Mouse (Mus musculus) midbrain, embryonic 11.5 days (tissue): Measurements from ENCODE around the gene Cyp46a1. TPM values are rescaled to one million over a fixed set of nuclear protein-coding genes. Genes with fewer than 3 reads are reported as not detected.

ENCODE experiments used
- ATAC-seq: fragments of 200-750 bp; cut with Nextera tagmentation; 2 replicates; pipeline ENCODE4 v1.8.0; 2017; ENCODE audit warnings: moderate TSS enrichment, moderate library complexity; ENCODE audit not compliant: low FRiP score
- DNase-seq: peaks from one replicate; pipeline ENCODE4 v3.0.0; 2015; ENCODE audit warnings: low spot score; ENCODE audit errors: missing footprints
- H3K27ac ChIP-seq: fragments of 300-500 bp; sonication (generic); 2 replicates; pipeline ENCODE4 v1.5.1; 2014; ENCODE audit warnings: low read depth, low read length
- H3K27me3 ChIP-seq: fragments of 300-500 bp; sonication (generic); 2 replicates; pipeline ENCODE4 v1.6.1; 2014; ENCODE audit warnings: mild to moderate bottlenecking, low read length, moderate library complexity, mixed read lengths; ENCODE audit not compliant: control insufficient read depth, insufficient read depth
- H3K36me3 ChIP-seq: fragments of 300-500 bp; sonication (generic); 2 replicates; pipeline ENCODE4 v1.6.1; 2014; ENCODE audit warnings: mild to moderate bottlenecking, low read length, moderate library complexity, mixed read lengths; ENCODE audit not compliant: control insufficient read depth, insufficient read depth
- H3K4me1 ChIP-seq: fragments of 300-500 bp; sonication (generic); 2 replicates; pipeline ENCODE4 v1.6.1; 2014; ENCODE audit warnings: low read length; ENCODE audit not compliant: control insufficient read depth, insufficient read depth
- H3K4me2 ChIP-seq: fragments of 300-500 bp; sonication (generic); 2 replicates; pipeline ENCODE4 v1.6.1; 2014; ENCODE audit warnings: mild to moderate bottlenecking, moderate library complexity
- H3K4me3 ChIP-seq: fragments of 300-500 bp; sonication (generic); 2 replicates; pipeline ENCODE4 v1.5.1; 2014; ENCODE audit warnings: low read depth, low read length
- H3K9ac ChIP-seq: fragments of 300-500 bp; sonication (generic); 2 replicates; pipeline ENCODE4 v1.6.1; 2014; ENCODE audit warnings: low read length
- H3K9me3 ChIP-seq: fragments of 300-500 bp; sonication (generic); 2 replicates; pipeline ENCODE4 v1.6.1; 2016; ENCODE audit warnings: low read length; ENCODE audit not compliant: control insufficient read depth
- WGBS: fragments of 180-500 bp; shearing (Covaris S2); extraction: QIAGEN DNeasy Blood & Tissue Kit; methylation state at CpG from one replicate; pipeline ENCODE4 v1.1.7; 2014; 5-methylcytosine and 5-hydroxymethylcytosine counted together
- polyA plus RNA-seq: library from polyadenylated mRNA; unstranded; fragments of >200 nt; fragmentation: Nextera tagmentation; extraction: Ambion mirVana; gene quantifications from 2 replicates; pipeline ENCODE4 v1.2.1, GENCODE M21; 2014

Cyp46a1 gene
- polyA plus RNA-seq, 1 experiment from 2014 or later: 10.2 TPM

DNA sequence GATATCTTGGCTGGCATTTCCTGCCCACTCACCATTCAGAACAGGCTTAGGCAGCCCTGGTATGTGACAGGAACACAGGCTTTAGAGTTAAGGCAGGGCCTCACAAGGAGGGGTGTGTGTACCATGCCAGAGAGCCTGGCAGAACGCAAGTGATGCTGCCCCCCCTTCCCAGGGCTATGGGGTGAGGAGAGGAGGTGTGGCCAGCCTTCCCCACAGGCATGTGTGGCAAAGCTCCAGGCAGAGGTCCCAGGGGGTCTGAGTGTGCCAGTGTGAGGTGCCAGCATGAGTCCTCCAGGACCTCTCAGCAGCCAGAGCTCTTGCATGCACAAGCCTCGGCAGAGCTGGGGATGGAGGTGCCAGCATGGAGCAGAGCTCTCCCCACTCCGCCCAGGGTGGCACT lies 39.6 kb upstream of the Cyp46a1 start:
- Histone ChIP-seq H3K36me3 (no peaks in the 10 kb centered on the region), H3K9me3 (no peaks in the 10 kb centered on the region), H3K9ac (no peak overlapping the region), H3K27ac (no peak overlapping the region), H3K4me1 (peaks cover 10% of the 10 kb centered on the region), H3K4me3 (no peak overlapping the region), H3K27me3 (no peaks in the 10 kb centered on the region), H3K4me2 (no peak overlapping the region)
- DNase-seq (no peak), ATAC-seq (no peak)
- WGBS: 74% methylated on average over 3 of the region's 3 CpGs

DNA sequence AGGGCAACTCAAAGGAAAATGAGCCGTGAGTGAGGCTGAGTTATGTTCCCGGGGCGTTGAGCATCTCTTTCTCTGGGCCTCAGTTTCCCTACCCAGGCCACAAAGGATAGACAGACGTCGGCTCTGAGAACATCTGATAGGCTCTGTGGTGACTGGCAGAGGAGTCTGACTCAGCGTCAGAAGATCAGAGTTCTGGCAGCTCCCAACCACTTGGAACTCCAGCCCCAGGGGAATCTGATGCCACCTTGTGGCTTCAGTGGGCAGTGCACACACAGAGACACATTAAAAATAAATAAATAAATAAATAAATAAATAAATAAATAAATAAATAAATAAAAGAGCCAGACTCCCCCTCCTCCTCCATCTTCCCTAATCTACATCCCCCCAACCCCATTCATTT lies 37.1 kb upstream of the Cyp46a1 start:
- no peak for DNase-seq
- no peak overlapping the region for H3K4me2 ChIP-seq
- no peaks in the 10 kb centered on the region for H3K27me3 ChIP-seq
- H3K27ac ChIP-seq: no peak overlapping the region
- no peak overlapping the region for H3K9ac ChIP-seq
- no peak overlapping the region for H3K4me3 ChIP-seq
- WGBS: 83% methylated on average over 6 of the region's 6 CpGs
- H3K4me1 ChIP-seq: peaks cover 8% of the 10 kb centered on the region
- ATAC-seq: no peak
- H3K9me3 ChIP-seq: no peaks in the 10 kb centered on the region
- H3K36me3 ChIP-seq: no peaks in the 10 kb centered on the region

DNA sequence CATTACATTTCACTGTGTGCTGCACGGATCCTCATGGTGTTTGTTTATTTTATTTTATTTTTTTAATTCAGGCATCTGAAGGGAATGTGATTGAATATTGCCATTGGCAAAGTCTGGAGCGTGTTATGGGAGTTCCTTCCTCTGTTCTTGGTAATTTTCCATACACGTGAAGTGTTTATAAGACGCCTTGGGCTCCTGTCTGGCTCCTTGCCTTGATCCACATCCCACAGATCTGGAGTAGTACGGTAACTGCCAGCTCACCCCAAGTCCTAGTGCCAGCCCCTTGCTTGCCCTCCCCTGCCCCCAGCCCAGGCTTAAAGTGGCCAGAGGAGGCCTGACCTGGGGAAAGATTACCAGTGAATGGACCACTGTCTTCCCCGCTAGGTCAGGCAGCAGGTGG lies 33.2 kb upstream of the Cyp46a1 start:
- H3K9ac ChIP-seq: no peak overlapping the region
- ATAC-seq (no peak), DNase-seq (no peak)
- H3K27ac ChIP-seq: no peak overlapping the region
- 78% methylated on average over 6 of the region's 6 CpGs for WGBS
- H3K36me3 ChIP-seq: no peaks in the 10 kb centered on the region
- H3K4me1 ChIP-seq: peaks cover 4% of the 10 kb centered on the region
- H3K9me3 ChIP-seq: no peaks in the 10 kb centered on the region
- H3K27me3 ChIP-seq: no peaks in the 10 kb centered on the region; the same call in 1 of the 2 replicates
- H3K4me3 ChIP-seq: no peak overlapping the region
- H3K4me2 ChIP-seq: no peak overlapping the region

DNA sequence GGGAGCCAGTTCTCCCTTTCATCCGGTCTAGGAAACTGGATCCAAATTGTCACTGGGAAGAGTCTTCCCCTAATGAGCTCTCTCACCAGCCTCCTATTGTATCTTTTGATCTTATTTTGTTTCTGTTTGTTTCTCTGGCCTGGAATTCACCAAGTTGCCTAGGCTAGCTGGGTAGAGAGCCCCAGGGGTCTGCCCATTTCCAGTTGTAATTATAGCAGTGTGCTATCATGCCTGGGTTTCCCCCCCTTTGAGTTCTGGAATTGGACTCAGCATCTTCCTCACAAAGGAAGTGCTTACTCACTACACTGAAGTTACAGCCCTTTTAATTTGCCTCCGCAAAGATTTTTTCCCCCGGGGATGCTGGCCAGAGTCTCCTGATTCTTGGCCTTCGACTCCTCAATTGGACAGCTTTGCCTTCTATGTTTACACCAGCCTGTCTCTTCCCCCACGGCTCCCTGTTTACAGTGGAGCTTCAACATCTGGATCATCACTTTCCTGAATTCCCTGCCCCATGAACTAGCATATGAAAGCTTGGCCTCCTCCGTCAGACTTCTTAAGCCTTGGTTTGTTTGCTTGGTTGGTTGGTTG lies 30.3 kb upstream of the Cyp46a1 start:
- Histone ChIP-seq H3K27ac (no peak overlapping the region), H3K4me3 (no peak overlapping the region), H3K4me2 (no peak overlapping the region), H3K27me3 (no peaks in the 10 kb centered on the region; the same call in 1 of the 2 replicates), H3K36me3 (no peaks in the 10 kb centered on the region), H3K4me1 (peaks cover 19% of the 10 kb centered on the region), H3K9me3 (no peaks in the 10 kb centered on the region), H3K9ac (no peak overlapping the region)
- ATAC-seq (no peak), DNase-seq (no peak)
- 64% methylated on average over 6 of the region's 6 CpGs for WGBS

DNA sequence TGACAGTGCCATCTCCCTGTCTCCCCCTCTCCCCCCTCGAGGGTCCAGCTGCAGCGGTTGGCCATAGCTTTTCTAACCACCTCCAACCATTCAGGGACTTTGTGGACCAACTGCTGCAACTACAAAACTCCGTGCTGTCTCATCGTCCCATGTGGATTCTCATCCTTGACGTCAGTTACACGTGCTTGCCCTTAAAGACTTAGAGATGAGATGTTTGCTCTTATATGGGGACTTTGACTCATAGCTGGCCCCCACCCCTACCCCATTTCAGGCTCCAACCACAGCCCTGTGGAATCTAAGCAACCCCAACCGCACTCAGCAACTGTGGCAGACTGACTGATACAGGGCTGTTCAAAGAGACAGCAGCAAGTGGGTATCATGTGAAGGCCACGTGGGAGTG lies 29.0 kb upstream of the Cyp46a1 start:
- Histone ChIP-seq H3K9me3 (no peaks in the 10 kb centered on the region), H3K9ac (no peak overlapping the region), H3K27ac (no peak overlapping the region), H3K4me1 (peaks cover 19% of the 10 kb centered on the region), H3K36me3 (no peaks in the 10 kb centered on the region), H3K27me3 (no peaks in the 10 kb centered on the region; the same call in 1 of the 2 replicates), H3K4me2 (no peak overlapping the region), H3K4me3 (no peak overlapping the region)
- DNase-seq (no peak), ATAC-seq (no peak)
- WGBS: 83% methylated on average over 8 of the region's 8 CpGs

DNA sequence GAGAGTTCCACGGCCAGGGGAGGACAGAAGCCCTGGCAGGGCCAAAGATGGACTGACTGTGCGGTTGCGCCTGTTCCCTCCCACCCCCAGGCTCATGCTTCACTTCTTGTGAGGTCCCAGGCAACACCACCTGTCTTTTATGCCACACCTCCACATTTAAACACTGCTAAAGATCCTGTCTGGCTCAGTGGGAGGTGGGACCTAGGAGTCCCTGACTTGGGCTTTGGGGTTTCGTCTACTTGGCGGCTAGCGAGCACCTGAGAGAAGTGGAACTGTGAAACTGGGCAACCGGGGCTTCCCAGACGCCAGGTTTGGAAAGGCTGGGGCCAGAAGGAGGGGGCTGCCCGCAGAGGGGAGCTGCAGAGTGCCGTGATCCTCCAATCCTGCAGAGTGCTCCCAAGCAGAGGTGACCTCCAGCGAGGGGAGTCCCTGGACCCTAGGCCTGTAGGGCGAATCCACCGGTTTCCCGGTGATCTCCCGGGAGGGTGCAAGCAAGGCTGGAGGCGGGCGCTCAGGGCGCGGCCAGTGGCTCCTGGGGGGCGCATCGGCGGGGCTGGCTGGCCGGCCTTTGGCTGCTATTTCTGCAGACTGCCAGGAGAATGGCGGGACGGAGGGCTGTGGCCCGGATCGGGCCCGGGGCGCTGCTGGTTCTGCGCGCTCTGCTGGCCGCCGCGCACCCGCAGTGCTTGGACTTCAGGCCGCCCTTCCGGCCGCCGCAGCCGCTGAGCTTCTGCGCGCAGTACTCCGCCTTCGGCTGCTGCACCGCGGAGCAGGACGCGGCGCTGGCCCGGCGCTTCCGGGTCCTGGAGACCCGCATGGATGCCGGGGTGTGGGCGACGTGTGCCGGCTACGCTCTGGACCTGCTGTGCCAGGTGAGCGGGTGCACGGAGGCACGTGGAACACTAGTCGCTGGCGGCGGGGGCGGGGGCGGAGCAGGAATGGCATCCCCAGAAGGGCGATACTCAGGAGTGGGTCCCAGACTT lies 28.1 kb upstream of the Cyp46a1 start, which contains the start of gene Hhipl1:
TSS of gene Hhipl1 (plus strand) at position 459 of the 983 bp plus-strand sequence.
- Histone ChIP-seq H3K4me1 (peaks cover 19% of the 10 kb centered on the region), H3K9ac (peak within 1 kb of the TSS; percentile 90), H3K27ac (no peak within 1 kb of the TSS), H3K27me3 (no peaks in the 10 kb centered on the region; the same call in 1 of the 2 replicates), H3K36me3 (no peaks in the 10 kb centered on the region), H3K4me2 (peak within 1 kb of the TSS; percentile 94), H3K9me3 (no peaks in the 10 kb centered on the region), H3K4me3 (peak within 1 kb of the TSS; percentile 54)
- peak; percentile 78 for ATAC-seq
- WGBS: 5% methylated on average over 67 of the region's 67 CpGs
- peak; percentile 95 for DNase-seq

DNA sequence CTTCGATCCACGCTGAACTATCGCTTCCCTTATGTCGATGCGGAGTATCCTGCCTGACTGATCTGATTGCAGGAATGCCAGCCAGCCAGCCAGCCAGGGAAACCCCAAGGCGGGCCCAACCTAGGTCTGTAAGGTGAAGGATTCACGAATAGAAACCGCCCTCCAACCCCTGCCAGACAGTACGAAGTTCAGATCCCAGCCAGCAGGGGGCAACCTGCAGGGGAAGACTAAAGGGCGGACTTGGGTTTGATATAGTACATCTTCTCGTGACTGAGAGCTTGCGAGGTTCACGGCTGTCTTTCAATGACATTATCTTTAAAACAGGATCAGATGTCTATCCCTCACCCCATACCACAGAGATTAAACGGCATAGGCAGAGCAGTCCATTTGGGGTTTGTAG lies 26.6 kb upstream of the Cyp46a1 start:
- ATAC-seq: no peak
- WGBS: 23% methylated on average over 14 of the region's 14 CpGs
- Histone ChIP-seq H3K9me3 (no peaks in the 10 kb centered on the region), H3K4me2 (peak overlapping the region; percentile 0; the same call in 1 of the 2 replicates), H3K9ac (no peak overlapping the region), H3K36me3 (no peaks in the 10 kb centered on the region), H3K4me1 (peaks cover 26% of the 10 kb centered on the region), H3K27me3 (no peaks in the 10 kb centered on the region; the same call in 1 of the 2 replicates), H3K27ac (no peak overlapping the region), H3K4me3 (no peak overlapping the region)
- DNase-seq: peak; percentile 95

DNA sequence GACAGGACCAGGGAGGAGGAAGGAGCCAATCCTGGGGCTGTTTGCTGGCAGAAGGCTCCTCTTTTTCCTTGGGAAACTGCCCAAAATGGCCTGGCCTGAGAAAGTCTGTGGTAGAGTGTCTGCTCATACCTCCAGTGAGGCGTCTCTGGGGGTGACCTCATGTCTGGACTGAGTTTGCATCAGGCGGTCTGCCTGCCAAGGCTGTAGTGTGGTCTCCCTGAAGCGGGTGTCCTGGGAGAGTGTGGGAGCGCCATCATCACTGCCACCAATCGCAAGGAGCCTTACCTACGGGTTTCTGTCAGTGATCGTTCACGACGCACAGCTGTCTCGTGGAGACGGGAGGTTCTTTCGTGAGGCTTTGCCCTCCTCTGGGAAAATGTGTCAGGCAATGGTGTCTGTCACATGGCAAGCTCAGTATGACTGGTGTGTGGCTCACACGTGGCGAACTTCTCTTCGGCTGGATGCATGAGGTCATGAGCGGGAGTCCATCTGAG lies 25.8 kb upstream of the Cyp46a1 start:
- Histone ChIP-seq H3K9me3 (no peaks in the 10 kb centered on the region), H3K9ac (no peak overlapping the region), H3K36me3 (no peaks in the 10 kb centered on the region), H3K4me1 (peaks cover 32% of the 10 kb centered on the region), H3K4me3 (no peak overlapping the region), H3K27me3 (no peaks in the 10 kb centered on the region; the same call in 1 of the 2 replicates), H3K27ac (no peak overlapping the region), H3K4me2 (no peak overlapping the region)
- DNase-seq (no peak), ATAC-seq (no peak)
- 94% methylated on average over 16 of the region's 16 CpGs for WGBS
